Mouse (Mus musculus) c-Kit-positive CD71-negative TER-119-negative erythroid progenitor cells, embryonic 14.5 days (primary cell): Measurements from ENCODE around the gene Nacc2.

ENCODE experiments used
- DNase-seq: peaks from one replicate; pipeline ENCODE4 v3.0.0-alpha.2; 2013; ENCODE audit warnings: low read depth

Gene Nacc2

DNA sequence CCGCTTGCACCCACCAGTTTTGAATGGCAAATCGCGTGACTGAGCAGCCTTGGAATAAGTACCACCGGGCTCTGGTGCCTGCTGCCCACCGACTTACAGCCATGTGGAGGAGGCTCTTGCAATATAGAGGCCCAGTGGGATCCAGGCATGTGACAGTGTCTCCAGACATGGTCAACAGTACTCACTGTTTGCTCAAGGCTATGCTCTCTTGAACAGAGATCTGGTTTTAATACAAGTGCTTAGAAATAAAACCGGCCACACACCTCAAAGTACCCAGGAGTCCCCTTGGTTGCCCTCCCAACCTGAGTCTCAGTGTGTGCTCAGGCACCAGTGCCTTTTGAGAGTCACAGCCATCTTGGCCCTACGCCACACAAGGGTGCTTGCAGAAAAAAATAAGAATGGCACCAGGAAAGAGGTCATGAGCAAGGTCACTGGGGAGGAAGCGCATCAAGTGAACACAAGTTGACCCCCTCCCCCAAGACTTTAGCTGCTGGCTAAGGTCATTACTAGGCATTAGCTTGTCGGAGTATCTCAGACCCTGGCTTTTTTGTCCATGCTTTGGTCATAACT, at the start of gene Nacc2:
TSS of gene Nacc2 (minus strand) at position 142 of the 570 bp plus-strand sequence.
- no peak for DNase-seq

DNA sequence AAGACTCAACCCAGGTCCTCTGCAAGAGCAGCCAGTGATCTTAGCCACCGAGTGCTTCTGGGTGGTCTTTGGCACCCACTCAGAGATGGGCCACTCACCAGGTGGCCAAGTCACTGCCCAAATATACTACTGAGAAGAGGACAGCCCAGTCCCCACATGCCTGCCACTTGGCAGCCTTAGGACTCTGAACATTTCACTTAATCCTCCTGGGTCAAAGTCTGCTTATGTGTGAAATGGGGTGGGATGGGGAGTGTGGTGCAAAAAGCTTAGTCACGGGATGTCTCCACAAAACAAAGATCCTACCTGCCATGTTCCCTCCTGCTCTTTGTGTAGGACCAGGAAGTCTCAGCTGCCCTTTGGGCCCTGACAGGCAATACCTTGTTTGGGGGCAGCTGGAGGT, 49.1 kb upstream of the Nacc2 start:
- DNase-seq = no peak

DNA sequence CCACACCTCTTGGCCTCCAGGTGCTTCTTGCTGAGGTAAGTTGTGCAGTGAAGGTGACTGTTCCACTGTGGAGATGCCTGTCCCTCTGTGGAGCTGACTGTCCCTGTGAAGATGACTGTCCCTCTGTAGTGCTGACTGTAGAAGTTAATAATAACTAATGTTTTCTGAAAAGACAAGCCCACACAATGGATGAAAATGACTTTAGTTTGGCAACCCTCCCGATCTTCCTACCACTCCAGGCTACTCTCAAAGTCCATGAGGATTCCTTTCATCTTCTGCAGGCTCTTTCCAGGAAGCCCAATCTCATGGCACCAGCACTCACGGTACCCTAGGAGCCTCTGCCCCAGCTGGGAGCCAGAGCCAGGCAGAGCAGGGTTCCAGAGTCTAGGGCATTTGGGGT, 47.4 kb upstream of the Nacc2 start:
- no peak for DNase-seq

DNA sequence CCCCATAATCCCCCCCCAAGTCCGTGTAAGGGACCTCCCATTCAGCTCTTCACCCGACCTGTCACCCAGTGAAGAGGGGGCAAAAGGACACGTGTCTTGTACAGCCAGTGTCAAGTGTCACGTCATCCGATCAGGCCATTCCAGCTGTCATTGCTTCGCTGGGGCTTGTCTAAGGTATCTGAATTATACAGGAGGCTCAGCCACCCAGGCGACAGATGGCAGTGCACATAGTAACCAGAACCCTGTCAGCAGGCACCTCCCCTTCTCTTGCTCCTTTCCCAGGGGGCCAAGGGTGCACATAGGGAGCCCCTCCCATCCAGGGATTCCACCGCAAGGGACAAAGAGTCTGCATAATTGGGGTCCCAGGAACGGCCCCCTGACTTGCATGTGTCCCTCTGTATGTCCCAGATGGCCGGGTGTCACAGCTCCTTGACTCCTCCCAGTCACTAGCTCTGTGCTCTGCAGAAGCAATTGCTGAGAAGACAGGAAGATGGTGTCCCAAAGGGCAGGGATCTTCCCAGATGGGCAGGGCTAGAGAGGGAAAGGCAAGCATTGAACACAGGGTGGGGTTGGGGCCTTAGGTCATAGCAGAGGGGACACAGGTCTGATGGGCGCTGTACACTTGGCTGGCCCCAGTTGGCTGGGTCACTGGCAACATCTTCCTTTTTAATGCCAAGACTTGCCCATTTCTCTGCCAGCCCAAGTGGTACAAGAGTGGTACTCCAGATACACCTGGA, 46.0 kb upstream of the Nacc2 start:
- DNase-seq = no peak

DNA sequence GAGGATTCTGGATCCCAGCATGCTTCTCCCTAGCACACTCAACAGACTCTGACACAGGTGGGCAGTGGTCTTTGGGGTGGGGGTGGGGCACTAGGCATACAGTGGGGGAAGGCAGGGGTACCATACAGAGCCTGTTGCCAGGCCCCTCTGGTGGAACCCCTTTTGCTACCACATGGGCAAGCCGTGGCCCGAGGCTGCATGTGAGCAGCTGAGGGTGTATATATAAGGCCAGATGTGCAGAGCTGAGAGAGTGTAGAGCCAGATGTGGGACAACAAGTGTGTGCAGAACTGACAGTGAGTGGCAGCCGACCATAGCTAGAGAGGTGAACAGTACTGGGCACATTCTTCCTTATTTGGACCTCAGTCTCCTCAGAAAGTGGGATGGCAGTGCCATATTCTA, 43.9 kb upstream of the Nacc2 start:
- DNase-seq = no peak

DNA sequence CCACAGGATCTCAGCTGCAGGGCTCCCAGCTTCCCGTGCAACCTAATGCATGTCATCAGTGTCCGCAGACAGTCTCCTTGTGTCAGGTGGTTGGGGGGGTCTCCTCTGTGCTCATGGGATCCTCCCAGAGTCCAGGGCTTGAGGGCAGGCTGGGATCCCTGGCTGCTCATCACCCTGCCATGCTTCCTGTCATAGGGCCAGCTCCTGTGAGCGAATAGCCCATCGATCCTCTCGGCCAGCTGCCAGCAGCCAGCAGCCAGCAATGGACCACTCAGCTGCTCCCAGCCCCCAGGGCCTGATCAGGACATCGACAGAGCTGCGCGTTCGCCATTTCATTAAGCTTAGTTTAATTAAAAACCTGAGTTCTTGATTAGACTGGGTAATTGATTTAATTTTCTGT, 35.0 kb upstream of the Nacc2 start:
- no peak for DNase-seq

DNA sequence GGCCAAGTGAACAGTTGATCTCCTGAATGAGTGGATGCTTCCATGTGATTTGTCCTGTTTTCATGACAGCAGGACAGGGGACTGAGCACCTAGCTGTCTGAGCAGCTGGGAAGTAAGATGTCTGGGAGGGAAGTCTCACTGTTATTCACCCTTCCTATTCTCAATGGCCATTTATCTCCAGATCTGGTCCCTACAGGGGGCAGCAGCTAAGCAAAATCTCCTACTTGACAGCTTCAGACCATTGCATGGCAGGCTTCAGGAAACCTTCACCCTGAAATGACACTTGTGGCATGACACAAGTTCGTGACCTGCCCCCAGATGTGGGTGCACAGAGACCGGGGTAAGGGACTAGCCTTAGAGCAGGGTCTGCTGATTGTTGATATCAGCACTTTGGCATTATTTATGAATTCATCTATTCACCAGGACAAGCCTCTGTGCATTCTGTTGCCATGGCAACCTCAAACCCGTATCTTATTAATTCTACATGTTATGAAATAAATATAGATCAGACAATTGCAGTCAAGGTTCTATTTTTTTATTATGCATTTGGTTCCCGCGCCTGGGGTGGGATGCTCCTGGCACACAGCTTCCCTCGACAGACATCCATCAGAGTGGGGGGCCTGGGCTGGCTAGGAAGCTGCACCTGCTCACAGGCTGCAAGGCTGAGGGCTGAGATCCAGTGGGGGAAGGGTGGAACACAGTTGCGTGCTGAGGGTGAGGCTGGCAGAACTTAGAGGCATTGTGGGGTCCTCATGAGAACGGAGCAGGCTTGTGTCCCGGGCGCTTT, 33.4 kb upstream of the Nacc2 start:
- DNase-seq = no peak

DNA sequence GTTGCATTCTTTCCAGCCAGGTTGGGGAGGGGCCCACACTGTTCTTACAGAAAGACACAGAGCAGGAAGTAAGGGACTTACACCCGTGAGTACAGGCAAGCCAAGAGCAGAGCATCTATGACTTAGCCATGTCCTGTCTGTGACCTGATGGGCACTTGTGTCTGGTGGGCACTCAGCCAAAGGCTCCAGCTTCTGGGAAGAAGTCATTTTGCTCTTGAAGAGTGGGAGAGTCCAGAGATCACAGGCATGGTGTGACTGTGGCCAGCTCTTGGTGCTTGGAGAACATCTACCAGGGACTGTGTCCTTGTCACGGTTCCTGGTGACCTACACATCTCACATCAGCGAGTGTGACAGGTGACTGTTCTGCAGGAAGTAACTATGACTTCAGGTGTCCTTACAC, 32.7 kb upstream of the Nacc2 start:
- DNase-seq = no peak

DNA sequence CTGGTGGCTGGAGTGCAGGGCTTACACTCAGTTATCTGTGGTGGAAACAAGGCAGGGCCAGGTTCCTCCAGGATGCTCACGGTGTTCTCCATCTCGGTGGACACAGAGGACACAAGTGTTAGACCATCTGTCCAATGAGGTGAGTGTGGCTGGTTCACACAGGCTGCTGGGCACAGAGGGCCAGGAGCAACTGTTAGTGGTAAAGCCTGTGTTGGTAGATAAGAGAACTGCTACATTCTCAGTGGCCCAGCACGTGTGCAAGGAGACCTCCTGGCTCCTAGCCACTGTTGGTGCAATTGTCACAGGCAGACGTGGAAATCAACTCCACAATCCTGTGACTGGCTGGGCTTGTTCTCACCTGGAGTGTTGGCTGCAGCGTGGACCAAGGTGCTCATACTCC, 31.6 kb upstream of the Nacc2 start:
- no peak for DNase-seq

DNA sequence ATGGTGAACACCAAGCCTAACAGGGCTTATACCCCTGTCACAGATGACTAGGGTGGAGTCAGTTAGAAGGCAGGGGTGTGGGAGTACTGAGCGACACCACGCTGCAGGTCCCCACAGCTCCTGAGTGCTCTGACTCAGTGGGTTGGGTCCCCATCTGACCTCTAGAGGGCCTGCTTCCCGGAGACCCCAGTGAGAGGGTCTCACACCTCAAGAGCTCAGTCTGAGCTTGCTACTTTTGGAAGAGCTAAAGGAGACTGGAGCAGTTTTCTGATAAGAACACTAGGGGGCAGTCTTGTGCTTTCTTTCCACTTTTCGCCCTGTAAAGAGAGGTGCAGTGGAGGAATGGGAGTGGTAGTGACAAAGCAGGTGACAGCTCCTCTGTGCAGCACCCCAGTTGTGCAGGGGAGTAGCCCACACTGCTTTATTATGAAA, 30.9 kb upstream of the Nacc2 start:
- peak; percentile 57 for DNase-seq

DNA sequence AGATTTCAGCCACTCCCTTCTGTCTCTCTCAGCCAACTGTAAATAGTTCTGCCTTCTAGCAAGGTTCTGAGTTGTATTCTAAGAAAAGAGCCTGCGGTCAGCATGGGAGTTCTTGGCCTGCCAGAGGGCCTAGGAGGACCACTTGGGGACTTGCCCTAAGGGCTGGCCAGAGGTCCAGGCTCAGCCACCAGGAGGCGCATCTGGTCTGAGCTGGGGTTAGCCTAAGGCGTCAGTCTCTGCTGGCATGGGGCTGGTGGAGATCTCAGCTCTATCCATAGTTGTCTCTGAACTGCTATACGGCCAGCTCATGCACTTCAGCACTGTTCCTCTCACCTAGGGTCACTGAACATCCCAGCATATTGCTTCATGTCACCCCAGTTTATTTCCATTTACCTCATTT, 30.3 kb upstream of the Nacc2 start:
- peak; percentile 48 for DNase-seq

DNA sequence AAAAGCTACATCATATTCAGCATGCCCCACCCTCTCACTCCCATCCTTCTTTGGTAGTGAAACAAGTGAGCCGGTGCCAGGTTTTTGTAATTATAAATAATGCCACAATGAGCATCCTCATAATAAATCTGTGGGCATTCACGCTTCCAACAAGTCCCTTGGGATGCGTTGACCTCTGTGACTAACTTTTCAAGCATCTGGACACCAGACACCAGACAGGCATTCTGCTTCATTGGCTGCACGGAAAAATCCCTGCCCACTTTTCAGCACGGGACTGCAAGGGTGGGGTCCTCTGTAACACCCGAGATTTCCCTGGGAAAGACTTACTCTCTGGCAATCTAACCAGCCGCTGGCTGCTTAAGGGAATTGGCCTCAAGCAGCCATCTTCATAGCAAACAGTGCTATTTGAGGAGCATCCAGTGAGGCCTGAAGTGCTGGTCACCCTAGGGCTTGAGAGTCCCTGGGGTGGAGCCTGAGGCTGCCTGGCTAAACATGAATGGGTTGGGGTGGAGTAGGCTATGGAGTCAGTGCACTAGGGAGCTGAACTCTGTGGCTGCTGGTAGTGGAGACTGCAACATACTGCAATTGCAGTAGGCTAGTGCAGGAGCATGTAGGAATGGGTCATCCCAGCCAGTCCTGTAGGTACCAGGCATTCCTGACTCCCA, 24.8 kb upstream of the Nacc2 start:
- DNase-seq = no peak

DNA sequence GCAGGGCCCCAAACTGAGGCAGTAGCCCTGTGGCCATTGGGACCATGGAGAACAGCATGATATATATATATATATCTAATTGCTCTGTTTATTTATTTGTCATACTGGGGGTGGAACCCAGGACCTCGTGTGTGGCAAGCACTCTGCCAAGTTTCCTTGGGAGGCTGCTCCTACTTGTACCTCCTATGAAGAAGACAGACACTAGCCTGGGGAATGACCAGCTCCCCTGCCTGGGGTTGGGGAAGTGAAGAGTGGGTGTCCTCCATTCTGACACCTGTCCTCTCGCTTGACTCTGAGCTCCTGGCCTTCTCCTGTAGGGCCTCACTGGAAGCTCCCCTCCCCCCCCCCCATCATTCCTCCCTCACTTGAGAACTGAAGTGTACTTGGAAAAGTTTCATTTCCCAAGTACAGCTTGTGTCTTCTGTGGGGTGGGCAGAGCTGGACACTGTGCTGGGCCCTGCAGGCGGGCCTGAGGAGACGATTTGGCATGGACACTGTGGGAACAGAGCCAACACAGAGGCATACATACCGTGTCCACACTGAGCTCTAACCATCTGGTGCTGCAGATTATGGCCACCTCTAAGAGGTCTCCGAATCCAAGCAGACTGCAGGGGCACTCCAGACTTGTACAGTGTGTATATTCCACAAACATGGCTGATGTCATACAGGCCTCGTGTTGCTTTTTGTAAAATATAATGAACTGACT, 23.5 kb upstream of the Nacc2 start:
- DNase-seq = no peak

DNA sequence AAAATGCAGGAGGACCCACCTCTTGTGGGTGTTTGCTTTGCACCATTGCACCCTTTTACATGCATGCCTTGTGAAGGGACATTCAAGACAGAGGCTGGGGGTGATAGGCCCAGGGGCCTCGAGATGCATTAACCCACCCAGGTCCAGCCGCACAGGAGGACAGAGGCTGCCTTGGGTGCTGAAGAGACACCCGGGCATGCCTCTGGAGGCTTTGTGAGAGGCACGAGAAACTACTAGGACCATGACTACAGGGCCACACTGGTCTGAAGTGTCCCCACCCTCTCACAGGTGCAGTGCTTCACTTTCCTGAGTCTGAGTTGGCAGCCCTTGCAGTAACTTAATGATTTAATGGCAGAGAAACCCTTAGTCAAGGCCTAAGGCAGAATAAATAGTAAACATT, 22.1 kb upstream of the Nacc2 start:
- DNase-seq = no peak

DNA sequence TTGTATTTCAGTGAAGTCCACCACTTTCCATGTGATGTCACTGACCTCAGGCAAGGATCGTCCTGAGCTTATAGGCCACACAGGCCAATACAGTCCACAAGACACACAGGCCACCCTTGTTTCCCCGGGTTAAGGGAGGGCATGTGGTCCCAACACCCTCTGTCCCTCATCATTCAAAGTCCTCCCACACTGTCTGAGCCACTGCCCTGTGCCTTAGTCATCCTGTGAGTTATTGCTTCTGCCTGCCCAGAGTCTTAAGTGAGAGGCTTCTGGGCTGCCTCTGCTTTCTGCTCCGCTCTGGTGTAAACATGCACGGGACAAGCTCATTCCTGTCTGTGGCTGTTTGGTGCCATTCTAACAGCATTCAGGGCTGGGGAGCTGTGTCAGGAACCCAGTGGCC, 21.3 kb upstream of the Nacc2 start:
- no peak for DNase-seq

DNA sequence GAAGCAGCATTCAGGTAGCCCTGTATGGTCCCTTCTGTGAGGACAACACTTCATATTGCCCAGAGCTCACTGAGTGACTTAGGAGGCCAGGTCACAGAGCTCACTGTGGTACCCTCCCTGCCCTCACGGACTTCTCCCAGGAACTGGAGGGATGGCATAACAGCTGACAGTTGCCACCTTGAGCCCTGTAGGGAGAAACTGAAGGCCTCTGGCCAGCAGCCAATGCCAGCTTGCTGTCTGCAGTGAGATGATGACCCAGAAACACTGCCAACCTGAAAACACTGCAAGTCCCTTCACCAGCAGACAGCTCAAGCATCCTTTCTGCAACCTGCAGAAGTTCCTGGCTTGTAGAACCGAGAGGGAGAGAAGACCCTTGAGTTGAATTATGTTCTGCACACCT, 20.5 kb upstream of the Nacc2 start:
- no peak for DNase-seq

DNA sequence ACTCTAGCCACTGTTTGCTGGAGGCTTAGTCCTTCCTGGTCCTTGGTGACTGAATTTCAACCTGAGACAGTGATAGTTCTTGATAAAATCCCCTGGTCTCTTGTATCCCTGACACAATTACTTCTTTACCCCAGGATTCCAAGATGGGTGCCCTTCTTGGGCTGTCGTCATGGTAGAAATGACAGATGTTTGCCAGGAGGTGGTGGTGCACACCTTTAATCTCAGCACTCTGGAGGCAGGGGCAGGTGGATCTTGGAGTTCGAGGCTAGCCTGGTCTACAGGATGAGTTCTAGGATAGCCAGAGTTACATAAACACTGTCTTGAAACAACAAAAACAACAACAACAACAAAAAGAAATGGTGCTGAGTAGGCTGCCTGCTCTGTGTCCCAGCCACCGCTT, 20.0 kb upstream of the Nacc2 start:
- DNase-seq = no peak

DNA sequence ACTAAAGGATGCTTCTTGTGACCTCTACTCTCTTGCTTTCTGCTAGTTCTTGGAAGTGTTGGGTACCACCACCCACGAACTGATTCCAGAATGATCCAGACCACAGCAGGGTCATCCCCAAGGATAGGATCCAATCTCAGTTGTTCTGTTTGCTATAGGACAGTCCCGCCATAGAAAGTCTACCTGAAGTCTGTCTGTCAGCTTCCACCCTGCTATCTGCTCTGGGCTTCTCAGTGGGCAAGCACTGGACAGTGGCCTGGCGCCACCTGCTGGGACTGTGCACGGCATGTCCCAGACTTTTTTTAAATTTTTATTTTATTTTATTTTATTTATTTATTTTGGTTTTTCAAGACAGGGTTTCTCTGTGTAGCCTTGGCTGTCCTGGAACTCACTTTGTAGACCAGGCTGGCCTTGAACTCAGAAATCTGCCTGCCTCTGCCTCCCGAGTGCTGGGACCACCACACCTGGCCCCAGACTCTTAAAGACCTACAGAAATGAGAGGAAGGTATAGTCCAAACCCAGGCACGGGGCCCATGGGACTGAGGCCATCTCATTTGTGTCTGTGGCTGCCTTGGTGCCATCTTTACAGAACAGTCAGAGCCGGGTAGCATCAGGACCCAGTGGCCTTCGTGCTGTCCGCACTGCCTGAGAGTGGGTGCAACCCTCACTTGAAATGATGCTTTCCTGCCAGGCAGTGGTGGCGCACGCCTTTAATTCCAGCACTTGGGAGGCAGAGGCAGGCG, 19.0 kb upstream of the Nacc2 start:
- no peak for DNase-seq

DNA sequence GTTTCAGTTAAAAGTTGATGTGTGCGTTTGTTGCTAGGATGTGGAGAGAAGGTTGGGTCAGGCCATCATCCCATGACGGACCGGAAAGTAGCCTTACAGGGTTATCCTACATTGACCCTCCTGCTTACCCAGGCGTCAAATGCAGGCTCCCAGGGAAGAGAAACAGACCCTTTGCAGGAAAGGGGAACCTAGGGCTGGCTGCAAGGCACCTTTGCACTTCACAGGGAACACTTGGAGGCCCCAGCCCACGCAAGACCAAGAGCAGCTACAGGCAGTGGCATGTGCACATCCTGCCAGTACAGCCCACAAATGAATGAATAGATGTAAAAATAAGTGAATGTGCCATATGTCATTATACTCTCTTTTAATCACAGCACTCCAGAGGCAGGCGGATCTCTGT, 17.9 kb upstream of the Nacc2 start:
- DNase-seq = no peak

DNA sequence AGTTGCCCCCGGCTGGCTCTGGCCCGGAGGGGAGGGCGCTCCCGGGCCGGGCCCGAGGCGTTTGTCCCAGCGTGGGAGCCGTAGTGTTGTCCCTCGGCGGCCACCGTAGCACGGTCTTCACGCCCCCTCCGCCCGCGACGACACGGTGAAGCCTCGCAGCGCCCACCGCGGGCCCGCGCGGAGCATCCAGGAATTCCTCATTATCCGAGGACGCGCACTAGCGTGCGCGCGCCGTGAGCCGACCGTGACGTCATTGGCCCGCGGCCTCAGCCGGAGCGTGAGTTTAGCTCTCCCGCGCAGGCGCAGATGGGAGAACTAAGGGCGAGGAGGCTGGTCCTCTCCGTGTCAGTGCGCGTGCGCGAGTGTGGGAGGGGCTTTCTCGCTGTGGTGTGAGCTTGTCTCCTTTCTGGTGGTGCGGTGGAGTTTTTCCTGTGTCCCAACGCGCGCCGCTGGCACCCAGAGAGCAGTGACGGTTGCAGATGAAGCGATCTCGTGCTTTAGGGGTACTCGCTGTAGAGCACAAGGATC, 17.3 kb upstream of the Nacc2 start:
- DNase-seq = peak; percentile 100

DNA sequence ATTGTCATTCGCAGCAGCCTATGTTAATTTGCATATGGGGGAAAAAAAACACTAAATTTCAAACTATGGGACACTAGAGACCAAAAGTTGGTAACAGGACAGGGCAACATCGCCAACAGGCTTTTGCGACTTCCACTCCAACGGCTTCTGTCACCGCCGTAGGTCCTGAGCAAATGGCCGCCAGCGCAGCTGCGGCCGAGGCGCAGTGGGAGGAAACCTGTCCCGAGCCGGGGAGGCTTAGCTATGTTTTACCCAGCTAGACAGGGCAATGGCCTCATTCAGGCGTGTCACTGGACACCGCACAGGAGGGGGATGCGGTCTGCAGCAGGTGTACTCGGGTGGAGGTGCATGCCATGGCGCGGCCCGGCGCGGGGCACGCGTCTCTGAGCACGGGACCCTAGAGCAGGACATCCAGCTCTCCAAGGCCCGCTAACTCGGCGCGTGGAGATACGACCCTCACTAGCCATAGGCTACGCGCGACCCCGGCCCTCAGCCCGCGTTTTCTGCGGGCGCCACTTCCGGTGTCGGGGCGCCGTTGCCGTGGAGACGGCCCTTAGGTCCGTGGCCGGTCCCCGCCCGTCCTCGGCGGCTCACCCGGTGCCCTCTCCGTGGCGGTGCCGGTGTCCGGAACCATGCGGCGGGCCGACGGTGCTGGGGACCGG, 16.7 kb upstream of the Nacc2 start:
- no peak for DNase-seq
